Mouse (Mus musculus): ENCODE measurements at regions not wholly inside any gene's neighbourhood (a gene's known extent, or its start where the extent isn't known, plus 50 kb on each side); places are given as distances from the start of the nearest gene placed in this dataset.
A peak's percentile ranks its signal among the peaks of the same experiment; 100 is the strongest.

GRCm38 (mm10) chr9:31989581-31990360 lies 76.5 kb upstream of the Barx2 start:
- H3K9ac ChIP-seq (ENCODE audit: low read length), result no peak overlapping the region
- H3K9me3 ChIP-seq (ENCODE audit: control insufficient read depth, low read length), result no peaks in the 10 kb centered on the region
- no peak for ATAC-seq (ENCODE audit: low read depth)
- no peak overlapping the region for H3K4me3 ChIP-seq (ENCODE audit: low read length)
- H3K36me3 ChIP-seq (ENCODE audit: control insufficient read depth, insufficient read depth, low read length), result no peaks in the 10 kb centered on the region
- no peaks in the 10 kb centered on the region for H3K27me3 ChIP-seq (ENCODE audit: control insufficient read depth, insufficient read depth, low read depth, low read length)
- no peak overlapping the region for H3K27ac ChIP-seq (ENCODE audit: low read length)
- no peaks in the 10 kb centered on the region for H3K4me1 ChIP-seq (replicated peaks; ENCODE audit: control insufficient read depth, insufficient read depth, low read length)
- no peak overlapping the region for H3K4me2 ChIP-seq (ENCODE audit: low read depth, low read length)
- WGBS, result 75% methylated on average over 17 of the region's 17 CpGs

GRCm38 (mm10) chr9:31990456-31990855 lies 77.2 kb upstream of the Barx2 start:
- Histone ChIP-seq H3K4me1 (replicated peaks; ENCODE audit: control insufficient read depth, insufficient read depth, low read length) (no peaks in the 10 kb centered on the region), H3K4me3 (ENCODE audit: low read length) (no peak overlapping the region), H3K9ac (ENCODE audit: low read length) (no peak overlapping the region), H3K4me2 (ENCODE audit: low read depth, low read length) (no peak overlapping the region), H3K9me3 (ENCODE audit: control insufficient read depth, low read length) (no peaks in the 10 kb centered on the region), H3K36me3 (ENCODE audit: control insufficient read depth, insufficient read depth, low read length) (no peaks in the 10 kb centered on the region), H3K27ac (ENCODE audit: low read length) (no peak overlapping the region), H3K27me3 (ENCODE audit: control insufficient read depth, insufficient read depth, low read depth, low read length) (no peaks in the 10 kb centered on the region)
- 87% methylated on average over 4 of the region's 4 CpGs for WGBS
- ATAC-seq (ENCODE audit: low read depth), result no peak

GRCm38 (mm10) chr9:31993631-31994601 lies 80.7 kb upstream of the Barx2 start:
- Histone ChIP-seq H3K4me3 (ENCODE audit: low read length) (no peak overlapping the region), H3K4me2 (ENCODE audit: low read depth, low read length) (no peak overlapping the region), H3K27ac (ENCODE audit: low read length) (no peak overlapping the region), H3K27me3 (ENCODE audit: control insufficient read depth, insufficient read depth, low read depth, low read length) (no peaks in the 10 kb centered on the region), H3K9ac (ENCODE audit: low read length) (no peak overlapping the region), H3K9me3 (ENCODE audit: control insufficient read depth, low read length) (no peaks in the 10 kb centered on the region), H3K4me1 (replicated peaks; ENCODE audit: control insufficient read depth, insufficient read depth, low read length) (peaks cover 17% of the 10 kb centered on the region), H3K36me3 (ENCODE audit: control insufficient read depth, insufficient read depth, low read length) (no peaks in the 10 kb centered on the region)
- WGBS, result 60% methylated on average over 7 of the region's 7 CpGs
- ATAC-seq (ENCODE audit: low read depth), result no peak

- Histone ChIP-seq H3K27ac (ENCODE audit: low read length) (no peak overlapping the region), H3K4me2 (ENCODE audit: low read depth, low read length) (no peak overlapping the region), H3K9me3 (ENCODE audit: control insufficient read depth, low read length) (no peaks in the 10 kb centered on the region), H3K4me3 (ENCODE audit: low read length) (no peak overlapping the region), H3K27me3 (ENCODE audit: control insufficient read depth, insufficient read depth, low read depth, low read length) (no peaks in the 10 kb centered on the region), H3K9ac (ENCODE audit: low read length) (no peak overlapping the region), H3K4me1 (replicated peaks; ENCODE audit: control insufficient read depth, insufficient read depth, low read length) (peaks cover 17% of the 10 kb centered on the region), H3K36me3 (ENCODE audit: control insufficient read depth, insufficient read depth, low read length) (no peaks in the 10 kb centered on the region)
- 77% methylated on average over 3 of the region's 3 CpGs for WGBS
- no peak for ATAC-seq (ENCODE audit: low read depth)
Observed at GRCm38 (mm10) chr9:31995101-31995500, 81.8 kb upstream of the Barx2 start.

GRCm38 (mm10) chr9:31995700-31996099 lies 82.4 kb upstream of the Barx2 start:
- Histone ChIP-seq H3K27me3 (ENCODE audit: control insufficient read depth, insufficient read depth, low read depth, low read length) (no peaks in the 10 kb centered on the region), H3K4me1 (replicated peaks; ENCODE audit: control insufficient read depth, insufficient read depth, low read length) (peaks cover 17% of the 10 kb centered on the region), H3K4me3 (ENCODE audit: low read length) (no peak overlapping the region), H3K9me3 (ENCODE audit: control insufficient read depth, low read length) (no peaks in the 10 kb centered on the region), H3K9ac (ENCODE audit: low read length) (no peak overlapping the region), H3K36me3 (ENCODE audit: control insufficient read depth, insufficient read depth, low read length) (no peaks in the 10 kb centered on the region), H3K4me2 (ENCODE audit: low read depth, low read length) (no peak overlapping the region), H3K27ac (ENCODE audit: low read length) (no peak overlapping the region)
- WGBS, result 60% methylated on average over 4 of the region's 4 CpGs
- ATAC-seq (ENCODE audit: low read depth), result no peak

- no peaks in the 10 kb centered on the region for H3K27me3 ChIP-seq (ENCODE audit: control insufficient read depth, insufficient read depth, low read depth, low read length)
- H3K4me1 ChIP-seq (replicated peaks; ENCODE audit: control insufficient read depth, insufficient read depth, low read length), result peaks cover 17% of the 10 kb centered on the region
- no peak for ATAC-seq (ENCODE audit: low read depth)
- H3K27ac ChIP-seq (ENCODE audit: low read length), result peak overlapping the region; percentile 41
- WGBS, result 36% methylated on average over 7 of the region's 7 CpGs
- H3K4me2 ChIP-seq (ENCODE audit: low read depth, low read length), result no peak overlapping the region
- no peaks in the 10 kb centered on the region for H3K36me3 ChIP-seq (ENCODE audit: control insufficient read depth, insufficient read depth, low read length)
- H3K4me3 ChIP-seq (ENCODE audit: low read length), result no peak overlapping the region
- H3K9me3 ChIP-seq (ENCODE audit: control insufficient read depth, low read length), result no peaks in the 10 kb centered on the region
- H3K9ac ChIP-seq (ENCODE audit: low read length), result no peak overlapping the region
Observed at GRCm38 (mm10) chr9:31996466-31997177, 83.4 kb upstream of the Barx2 start.

GRCm38 (mm10) chr9:31997178-31998097 lies 84.2 kb upstream of the Barx2 start:
- Histone ChIP-seq H3K9ac (ENCODE audit: low read length) (peak overlapping the region; percentile 11; the same call in 1 of the 2 replicates), H3K4me3 (ENCODE audit: low read length) (no peak overlapping the region), H3K4me1 (replicated peaks; ENCODE audit: control insufficient read depth, insufficient read depth, low read length) (peaks cover 17% of the 10 kb centered on the region), H3K27me3 (ENCODE audit: control insufficient read depth, insufficient read depth, low read depth, low read length) (no peaks in the 10 kb centered on the region), H3K9me3 (ENCODE audit: control insufficient read depth, low read length) (no peaks in the 10 kb centered on the region), H3K27ac (ENCODE audit: low read length) (peak overlapping the region; percentile 41), H3K36me3 (ENCODE audit: control insufficient read depth, insufficient read depth, low read length) (no peaks in the 10 kb centered on the region), H3K4me2 (ENCODE audit: low read depth, low read length) (peak overlapping the region; percentile 34)
- peak; percentile 79 for ATAC-seq (ENCODE audit: low read depth)
- 28% methylated on average over 25 of the region's 25 CpGs for WGBS

GRCm38 (mm10) chr9:31998488-31999280 lies 85.4 kb upstream of the Barx2 start:
- Histone ChIP-seq H3K9me3 (ENCODE audit: control insufficient read depth, low read length) (no peaks in the 10 kb centered on the region), H3K9ac (ENCODE audit: low read length) (no peak overlapping the region), H3K4me3 (ENCODE audit: low read length) (no peak overlapping the region), H3K36me3 (ENCODE audit: control insufficient read depth, insufficient read depth, low read length) (no peaks in the 10 kb centered on the region), H3K4me1 (replicated peaks; ENCODE audit: control insufficient read depth, insufficient read depth, low read length) (peaks cover 17% of the 10 kb centered on the region), H3K4me2 (ENCODE audit: low read depth, low read length) (no peak overlapping the region), H3K27ac (ENCODE audit: low read length) (no peak overlapping the region), H3K27me3 (ENCODE audit: control insufficient read depth, insufficient read depth, low read depth, low read length) (no peaks in the 10 kb centered on the region)
- WGBS, result 68% methylated on average over 4 of the region's 4 CpGs
- no peak for ATAC-seq (ENCODE audit: low read depth)

All from lung, embryonic 16.5 days (tissue).